Mouse (Mus musculus) c-Kit-positive CD71-positive TER-119-negative erythroid progenitor cells, embryonic 14.5 days (primary cell): Measurements from ENCODE around the gene Gm20388.

Experiments
- DNase-seq: peaks from one replicate; pipeline ENCODE4 v3.0.0-alpha.2; 2013; ENCODE audit warnings: low read depth

Gm20388 gene

DNA sequence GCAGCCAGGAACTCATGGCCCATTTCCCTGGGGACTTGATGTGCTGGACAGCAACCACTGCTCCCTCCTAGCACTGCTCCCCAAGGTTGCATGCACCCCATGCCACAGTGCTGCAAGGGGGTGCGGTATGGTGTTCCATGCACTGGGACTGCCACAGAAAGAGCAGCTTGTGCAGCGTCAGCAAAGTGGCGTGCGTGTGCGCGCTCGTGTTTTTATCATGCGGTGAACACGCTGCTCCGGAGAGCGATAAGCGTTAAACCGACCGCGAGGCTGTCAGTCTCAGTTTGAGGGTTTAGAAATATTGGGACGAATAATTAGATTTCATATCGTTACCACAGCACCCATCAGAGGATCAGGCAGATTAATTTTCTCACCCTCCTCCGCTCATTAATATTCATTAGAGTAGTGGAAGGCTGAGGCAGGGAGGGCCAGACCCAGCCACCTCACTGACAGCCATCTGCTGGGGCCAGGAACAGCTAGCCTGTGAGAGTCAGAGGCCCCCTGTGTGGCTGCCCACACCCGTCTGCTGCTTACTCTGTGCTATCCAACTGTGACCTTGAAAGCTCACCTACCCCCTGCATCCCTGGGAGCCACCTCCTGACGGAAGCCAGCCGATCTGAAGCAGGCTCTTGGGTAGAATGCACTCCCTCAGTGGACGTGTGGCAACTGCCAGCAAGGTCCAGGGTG lies 2419.1 kb downstream of the Gm20388 start:
- no peak for DNase-seq

DNA sequence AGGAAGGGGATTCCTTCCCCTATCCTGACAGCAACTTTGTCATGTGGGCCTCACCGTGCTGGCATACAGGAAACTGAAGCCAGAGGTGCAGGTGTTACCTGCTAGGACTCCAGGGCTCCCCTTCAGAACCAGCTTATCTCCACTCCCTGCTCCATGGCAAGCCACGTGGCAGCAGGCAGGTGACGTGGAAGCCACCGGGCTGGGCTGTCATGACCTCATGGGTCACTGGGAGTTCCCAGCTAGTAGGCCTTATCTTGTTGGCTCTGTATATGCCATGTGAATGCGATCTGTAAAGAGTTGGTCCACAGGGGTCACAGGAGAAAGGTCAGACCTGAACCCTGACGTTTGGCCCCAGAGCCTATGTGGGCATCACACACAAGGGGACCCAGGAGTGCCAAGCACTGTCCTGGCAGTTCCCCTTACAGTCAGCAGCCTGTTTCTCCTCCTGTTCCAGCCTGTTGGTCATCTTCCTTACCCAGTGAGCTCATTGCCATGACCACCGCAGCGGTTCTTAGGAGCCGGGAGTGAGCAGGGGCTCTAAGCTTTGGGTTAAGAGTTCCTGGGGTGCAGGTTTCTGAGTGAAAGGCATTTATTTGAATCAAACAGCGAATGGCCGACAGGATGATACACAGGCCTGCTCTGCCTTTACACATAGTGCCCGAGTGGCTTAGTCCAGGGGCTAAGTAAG lies 2419.9 kb downstream of the Gm20388 start:
- DNase-seq: no peak

DNA sequence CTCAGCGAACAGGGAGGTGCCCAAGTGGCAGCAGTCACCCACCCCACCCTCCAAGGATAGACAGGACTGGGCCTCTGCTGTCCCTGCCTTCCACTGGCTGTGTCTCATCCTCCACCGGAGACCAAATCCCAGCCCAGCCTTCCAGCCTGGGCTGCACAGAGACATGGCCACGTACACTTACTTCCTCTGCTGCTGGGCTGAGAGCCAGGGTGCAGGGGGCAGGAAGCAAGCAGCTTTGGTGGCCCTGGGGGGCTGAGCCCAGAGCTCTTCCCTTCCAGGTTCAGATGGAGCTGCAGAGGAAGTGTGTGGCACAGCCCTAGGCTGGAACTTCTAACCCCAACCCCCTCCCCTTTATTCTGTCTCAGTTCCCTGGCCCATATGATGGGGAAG lies 2420.5 kb downstream of the Gm20388 start:
- DNase-seq: no peak

DNA sequence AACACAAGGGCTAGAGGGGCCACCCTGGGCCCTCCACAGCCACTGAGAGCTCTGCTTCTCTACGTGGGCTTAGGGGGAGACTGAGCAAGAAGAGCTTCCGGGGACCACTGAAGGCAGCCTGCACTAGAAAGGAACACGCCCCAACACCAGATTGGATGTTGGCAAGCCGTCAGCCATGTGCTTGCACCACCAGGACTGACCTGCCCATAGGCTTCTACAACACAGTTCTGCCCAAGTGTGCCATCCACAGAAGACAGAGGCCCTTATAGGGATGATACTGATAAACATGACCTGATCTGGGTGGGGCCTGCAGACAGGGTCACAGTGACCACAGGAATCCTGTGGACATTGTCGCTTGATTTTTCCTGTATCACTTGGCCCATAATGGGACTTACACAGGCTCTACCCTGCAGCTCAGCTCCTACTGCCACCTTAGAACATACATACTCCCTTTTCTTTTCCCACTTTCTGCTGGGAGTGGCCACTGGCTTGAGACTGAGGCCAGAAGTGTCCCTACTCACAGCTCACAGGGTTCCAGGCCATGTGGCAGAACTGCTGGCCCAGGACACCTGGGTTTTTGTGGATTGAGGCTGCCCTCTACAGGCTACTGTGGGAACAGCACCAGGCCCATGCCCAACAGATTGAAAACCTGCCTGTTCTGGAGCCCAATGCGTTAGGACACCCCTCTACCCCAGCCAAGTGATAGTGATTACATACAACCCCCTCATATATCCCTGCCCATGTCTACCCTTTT lies 2422.3 kb downstream of the Gm20388 start:
- no peak for DNase-seq

DNA sequence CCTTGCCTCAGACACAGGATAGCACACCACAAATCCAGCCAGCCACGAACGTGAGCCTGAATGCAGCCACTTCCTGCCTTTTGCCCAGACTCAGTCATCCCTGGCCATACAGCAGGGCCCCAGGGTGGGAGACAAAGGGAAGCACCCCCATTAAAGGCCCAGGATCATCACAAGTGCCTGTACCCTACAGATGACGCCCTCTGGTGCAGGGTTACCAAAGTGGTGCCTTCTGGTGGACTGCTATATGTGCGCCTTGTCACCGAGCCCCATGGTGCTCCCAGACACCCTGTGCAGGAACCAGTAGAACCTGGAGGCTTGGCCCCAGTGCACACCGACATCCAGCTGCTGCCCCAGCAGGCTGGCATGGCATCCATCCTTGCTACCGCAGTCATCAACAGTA lies 2422.9 kb downstream of the Gm20388 start:
- no peak for DNase-seq

DNA sequence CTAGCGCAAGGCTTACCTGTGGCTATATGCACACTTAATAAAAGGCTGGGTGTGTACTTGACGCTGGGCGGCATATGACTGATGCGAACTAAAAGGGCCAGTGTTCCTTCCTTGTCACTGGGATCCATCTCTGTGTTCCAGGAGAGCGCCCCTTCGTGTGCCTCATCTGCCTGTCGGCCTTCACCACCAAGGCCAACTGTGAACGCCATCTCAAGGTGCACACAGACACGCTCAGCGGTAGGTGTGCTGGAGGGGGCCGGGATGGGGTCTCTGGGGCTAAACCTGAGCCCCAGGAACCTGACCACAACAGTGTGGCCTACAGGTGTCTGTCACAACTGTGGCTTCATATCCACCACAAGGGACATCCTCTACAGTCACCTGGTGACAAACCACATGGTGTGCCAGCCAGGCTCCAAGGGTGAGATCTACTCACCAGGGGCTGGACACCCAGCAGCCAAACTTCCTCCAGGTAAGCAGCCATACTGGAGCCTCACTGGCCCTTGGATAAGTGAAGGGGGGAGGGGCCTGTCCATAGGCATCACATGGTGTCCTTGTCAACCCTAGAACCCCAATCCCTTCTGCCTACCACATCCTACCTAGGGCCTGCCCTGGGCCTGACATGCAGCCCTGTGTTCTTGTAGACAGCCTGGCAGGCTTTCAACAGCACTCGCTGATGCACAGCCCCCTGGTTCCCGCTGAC lies 2424.3 kb downstream of the Gm20388 start:
- DNase-seq: no peak

GRCm38 (mm10) chr8:122335638-122336250 lies 2425.1 kb downstream of the Gm20388 start:
- DNase-seq: no peak

- no peak for DNase-seq
These were observed 2425.7 kb downstream of the Gm20388 start for GRCm38 (mm10) chr8:122336251-122336910.

DNA sequence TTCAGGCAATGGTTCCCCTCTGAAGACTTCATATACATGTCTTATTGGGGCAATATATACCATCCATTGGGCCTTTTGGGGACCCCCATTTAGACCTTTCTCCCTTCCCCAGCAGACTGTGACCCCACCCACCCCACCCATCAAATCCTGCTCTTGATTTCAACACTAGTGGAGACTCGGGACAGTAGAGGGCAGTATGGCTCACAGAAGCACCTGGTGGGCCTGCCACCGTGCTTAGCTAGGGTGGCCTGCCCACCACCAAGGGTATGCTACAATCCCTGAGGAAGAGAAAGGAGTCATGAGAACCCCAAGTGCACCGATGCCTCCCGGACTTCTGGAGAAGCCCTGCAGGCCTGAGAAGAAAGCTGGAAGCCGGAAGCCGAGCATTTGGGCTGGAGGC lies 2428.2 kb downstream of the Gm20388 start:
- no peak for DNase-seq

- no peak for DNase-seq
These were observed 2430.1 kb downstream of the Gm20388 start for GRCm38 (mm10) chr8:122340761-122341160.

GRCm38 (mm10) chr8:122341790-122342189 lies 2431.1 kb downstream of the Gm20388 start:
- DNase-seq: no peak

- no peak for DNase-seq
These were observed 2431.7 kb downstream of the Gm20388 start for GRCm38 (mm10) chr8:122342362-122342761.

- DNase-seq: no peak
These were observed 2432.2 kb downstream of the Gm20388 start for GRCm38 (mm10) chr8:122342806-122343209.

- no peak for DNase-seq
These were observed 2432.7 kb downstream of the Gm20388 start for GRCm38 (mm10) chr8:122343341-122343740.

- DNase-seq: no peak
These were observed 2433.1 kb downstream of the Gm20388 start for GRCm38 (mm10) chr8:122343758-122344157.

- no peak for DNase-seq
These were observed 2433.6 kb downstream of the Gm20388 start for GRCm38 (mm10) chr8:122344219-122344618.

DNA sequence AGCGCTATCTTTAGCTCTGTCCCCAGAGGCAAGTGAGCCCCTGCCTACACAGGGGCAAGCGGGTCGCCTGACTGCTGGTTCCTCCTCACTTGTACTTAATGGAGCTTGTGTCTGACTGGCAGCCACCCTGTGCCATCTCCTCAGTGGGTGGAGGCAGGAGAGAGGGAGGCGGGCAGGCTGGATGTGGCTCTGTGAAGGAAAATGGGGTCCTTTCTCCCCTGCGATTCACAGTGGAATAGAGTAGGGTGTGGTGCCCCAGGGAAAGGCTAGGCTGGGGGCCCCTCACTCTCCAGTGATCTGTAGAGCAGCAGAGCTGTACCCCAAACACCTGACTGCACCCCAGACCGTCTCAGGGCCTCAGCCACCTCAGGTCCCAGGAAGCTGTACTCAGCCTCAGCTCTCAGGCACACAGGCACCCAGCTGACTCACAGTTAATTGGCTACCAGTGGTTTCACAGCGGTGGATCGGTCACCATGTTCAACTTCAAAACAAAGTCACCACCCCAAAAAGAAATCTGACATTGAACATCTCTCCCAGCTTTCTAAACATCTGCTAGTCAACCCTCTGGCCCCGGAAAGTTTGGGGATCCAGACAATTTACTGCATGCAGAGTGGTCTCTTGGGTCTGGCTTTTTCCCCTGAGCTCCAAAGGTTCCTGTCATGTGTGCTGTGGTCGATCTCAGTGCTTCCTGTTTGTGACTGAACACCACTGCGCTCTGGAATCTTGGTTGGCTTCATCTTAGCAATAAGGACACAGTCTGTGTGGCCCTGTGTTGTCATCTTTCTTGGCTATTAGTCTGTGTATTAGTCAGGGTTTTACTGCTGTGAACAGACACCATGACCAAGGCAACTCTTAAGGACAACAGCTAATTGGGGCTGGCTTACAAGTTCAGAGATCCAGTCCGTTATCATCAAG lies 2434.8 kb downstream of the Gm20388 start:
- no peak for DNase-seq

GRCm38 (mm10) chr8:122347811-122348552 lies 2437.3 kb downstream of the Gm20388 start:
- DNase-seq: no peak
